Mouse (Mus musculus): ENCODE results near the gene Mzf1. TPM values are rescaled to one million over a fixed set of nuclear protein-coding genes. Genes with fewer than 3 reads are reported as not detected.

Gene Mzf1
- total and polyA plus RNA-seq, 2 experiments from 2014 or later, result 0.83 to 8.4 TPM

GRCm38 (mm10) chr7:13022773-13023535 lies 31.6 kb downstream of the Mzf1 start:
- peak; percentile 67 for DNase-seq (ENCODE audit: low spot score)
- no peaks in the 10 kb centered on the region for H3K9me3 ChIP-seq (replicated peaks; ENCODE audit: control insufficient read depth, low read length)
- ATAC-seq (ENCODE audit: insufficient read depth, low read depth), result peak; percentile 21
- peak overlapping the region; percentile 83 for H3K4me3 ChIP-seq (ENCODE audit: low read depth, low read length)
- 6% methylated on average over 31 of the region's 31 CpGs for WGBS
- H3K27ac ChIP-seq (ENCODE audit: low read depth), result peak overlapping the region; percentile 98
- H3K9ac ChIP-seq (replicated peaks; ENCODE audit: low read depth, low read length), result peak overlapping the region; percentile 80
- peak overlapping the region; percentile 93 for H3K4me2 ChIP-seq (ENCODE audit: low read depth, low read length)
- no peaks in the 10 kb centered on the region for H3K27me3 ChIP-seq (ENCODE audit: control insufficient read depth, insufficient read depth, low read length)
- TF ChIP-seq CTCF (IDR thresholded peaks at IDR 0.05; ENCODE audit: low read depth) (no peak), EP300 (IDR thresholded peaks at IDR 0.05; ENCODE audit: low read depth) (no peak)
- peaks cover 15% of the 10 kb centered on the region for H3K4me1 ChIP-seq (ENCODE audit: control insufficient read depth, insufficient read depth)
- peaks cover 26% of the 10 kb centered on the region for H3K36me3 ChIP-seq (replicated peaks; ENCODE audit: control insufficient read depth, insufficient read depth, low read length)

GRCm38 (mm10) chr7:13015217-13015616 lies 39.3 kb downstream of the Mzf1 start:
- no peaks in the 10 kb centered on the region for H3K9me3 ChIP-seq (replicated peaks; ENCODE audit: control insufficient read depth, low read length)
- no peak overlapping the region for H3K9ac ChIP-seq (replicated peaks; ENCODE audit: low read depth, low read length)
- no peaks in the 10 kb centered on the region for H3K27me3 ChIP-seq (ENCODE audit: control insufficient read depth, insufficient read depth, low read length)
- no peak overlapping the region for H3K4me3 ChIP-seq (ENCODE audit: low read depth, low read length)
- no peak overlapping the region for H3K4me2 ChIP-seq (ENCODE audit: low read depth, low read length)
- TF ChIP-seq EP300 (IDR thresholded peaks at IDR 0.05; ENCODE audit: low read depth) (no peak), CTCF (IDR thresholded peaks at IDR 0.05; ENCODE audit: low read depth) (no peak)
- H3K36me3 ChIP-seq (replicated peaks; ENCODE audit: control insufficient read depth, insufficient read depth, low read length), result no peaks in the 10 kb centered on the region
- WGBS, result 77% methylated on average over 1 of the region's 1 CpGs
- no peak overlapping the region for H3K27ac ChIP-seq (ENCODE audit: low read depth)
- ATAC-seq (ENCODE audit: insufficient read depth, low read depth) (no peak), DNase-seq (ENCODE audit: low spot score) (no peak)
- peaks cover 6% of the 10 kb centered on the region for H3K4me1 ChIP-seq (ENCODE audit: control insufficient read depth, insufficient read depth)

GRCm38 (mm10) chr7:13014275-13014839 lies 40.2 kb downstream of the Mzf1 start:
- WGBS, result 36% methylated on average over 6 of the region's 6 CpGs
- TF ChIP-seq CTCF (IDR thresholded peaks at IDR 0.05; ENCODE audit: low read depth) (no peak), EP300 (IDR thresholded peaks at IDR 0.05; ENCODE audit: low read depth) (no peak)
- peaks cover 6% of the 10 kb centered on the region for H3K4me1 ChIP-seq (ENCODE audit: control insufficient read depth, insufficient read depth)
- no peak for ATAC-seq (ENCODE audit: insufficient read depth, low read depth)
- H3K36me3 ChIP-seq (replicated peaks; ENCODE audit: control insufficient read depth, insufficient read depth, low read length), result no peaks in the 10 kb centered on the region
- no peak overlapping the region for H3K27ac ChIP-seq (ENCODE audit: low read depth)
- no peak overlapping the region for H3K4me3 ChIP-seq (ENCODE audit: low read depth, low read length)
- no peak overlapping the region for H3K9ac ChIP-seq (replicated peaks; ENCODE audit: low read depth, low read length)
- no peaks in the 10 kb centered on the region for H3K9me3 ChIP-seq (replicated peaks; ENCODE audit: control insufficient read depth, low read length)
- no peak for DNase-seq (ENCODE audit: low spot score)
- H3K27me3 ChIP-seq (ENCODE audit: control insufficient read depth, insufficient read depth, low read length), result no peaks in the 10 kb centered on the region
- no peak overlapping the region for H3K4me2 ChIP-seq (ENCODE audit: low read depth, low read length)

- H3K27ac ChIP-seq (ENCODE audit: low read depth), result no peak overlapping the region
- peaks cover 6% of the 10 kb centered on the region for H3K4me1 ChIP-seq (ENCODE audit: control insufficient read depth, insufficient read depth)
- H3K4me3 ChIP-seq (ENCODE audit: low read depth, low read length), result no peak overlapping the region
- no peaks in the 10 kb centered on the region for H3K36me3 ChIP-seq (replicated peaks; ENCODE audit: control insufficient read depth, insufficient read depth, low read length)
- H3K27me3 ChIP-seq (ENCODE audit: control insufficient read depth, insufficient read depth, low read length), result no peaks in the 10 kb centered on the region
- ATAC-seq (ENCODE audit: insufficient read depth, low read depth), result no peak
- H3K9me3 ChIP-seq (replicated peaks; ENCODE audit: control insufficient read depth, low read length), result no peaks in the 10 kb centered on the region
- no peak for DNase-seq (ENCODE audit: low spot score)
- H3K4me2 ChIP-seq (ENCODE audit: low read depth, low read length), result no peak overlapping the region
- no peak overlapping the region for H3K9ac ChIP-seq (replicated peaks; ENCODE audit: low read depth, low read length)
- TF ChIP-seq CTCF (IDR thresholded peaks at IDR 0.05; ENCODE audit: low read depth) (no peak), EP300 (IDR thresholded peaks at IDR 0.05; ENCODE audit: low read depth) (no peak)
- 53% methylated on average over 4 of the region's 4 CpGs for WGBS
These were observed 40.9 kb downstream of the Mzf1 start for GRCm38 (mm10) chr7:13013671-13014070.

- H3K27me3 ChIP-seq (ENCODE audit: control insufficient read depth, insufficient read depth, low read length), result no peaks in the 10 kb centered on the region
- H3K36me3 ChIP-seq (replicated peaks; ENCODE audit: control insufficient read depth, insufficient read depth, low read length), result peaks cover 27% of the 10 kb centered on the region
- no peak for TF ChIP-seq EP300 (IDR thresholded peaks at IDR 0.05; ENCODE audit: low read depth)
- no peak for TF ChIP-seq CTCF (IDR thresholded peaks at IDR 0.05; ENCODE audit: low read depth)
- peak within 1 kb of the TSS; percentile 80 for H3K4me2 ChIP-seq (ENCODE audit: low read depth, low read length)
- no peak for ATAC-seq (ENCODE audit: insufficient read depth, low read depth)
- H3K9ac ChIP-seq (replicated peaks; ENCODE audit: low read depth, low read length), result peak within 1 kb of the TSS; percentile 64
- H3K4me3 ChIP-seq (ENCODE audit: low read depth, low read length), result peak within 1 kb of the TSS; percentile 73
- WGBS, result 13% methylated on average over 26 of the region's 26 CpGs
- DNase-seq (ENCODE audit: low spot score), result no peak
- H3K27ac ChIP-seq (ENCODE audit: low read depth), result peak within 1 kb of the TSS; percentile 90
- peaks cover 6% of the 10 kb centered on the region for H3K4me1 ChIP-seq (ENCODE audit: control insufficient read depth, insufficient read depth)
- no peaks in the 10 kb centered on the region for H3K9me3 ChIP-seq (replicated peaks; ENCODE audit: control insufficient read depth, low read length)
These were observed 44.3 kb downstream of the Mzf1 start, which contains the start of gene Zbtb45 for GRCm38 (mm10) chr7:13010005-13010908. TSS of gene Zbtb45 (minus strand) at chr7:13010034.
